Mouse (Mus musculus): ENCODE measurements around the gene Hdhd5. TPM values are rescaled to one million over a fixed set of nuclear protein-coding genes. Genes with fewer than 3 reads are reported as not detected.

The Hdhd5 gene
- polyA plus RNA-seq, 1 experiment, result 4.8 TPM

DNA sequence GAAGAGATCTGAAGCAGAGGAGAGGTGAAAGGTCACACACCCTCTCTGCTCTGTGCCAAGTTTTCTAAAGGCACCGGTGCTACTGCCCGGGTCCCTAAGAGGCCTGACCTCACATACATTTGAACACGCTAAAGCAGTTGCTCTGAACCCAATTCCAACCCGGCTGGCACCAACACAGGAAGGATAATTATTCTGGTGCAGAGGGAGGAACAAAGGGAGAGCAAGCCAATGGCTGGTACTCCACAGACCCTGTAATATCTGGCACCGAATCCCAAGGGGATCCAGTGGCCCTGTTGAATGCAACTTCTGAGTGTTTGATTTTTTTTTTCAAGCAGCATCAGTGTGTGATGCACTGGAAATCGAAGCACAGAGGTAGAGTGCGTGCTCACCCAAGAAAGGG lies 40.1 kb downstream of the Hdhd5 start:
- Histone ChIP-seq H3K4me3 (replicated peaks) (no peak overlapping the region), H3K36me3 (replicated peaks; ENCODE audit: low read length) (no peaks in the 10 kb centered on the region), H3K9me3 (peaks cover 6% of the 10 kb centered on the region; the same call in 1 of the 2 replicates), H3K27me3 (replicated peaks) (peaks cover 56% of the 10 kb centered on the region), H3K4me1 (peaks cover 85% of the 10 kb centered on the region)
- TF ChIP-seq FLI1 (IDR thresholded peaks at IDR 0.05; ENCODE audit: low read length), result no peak
- TF ChIP-seq GATA1 (IDR thresholded peaks at IDR 0.05; ENCODE audit: borderline replicate concordance, low read length), result no peak

GRCm38 (mm10) chr6:120489461-120489860 lies 41.7 kb downstream of the Hdhd5 start:
- Histone ChIP-seq H3K4me1 (peaks cover 93% of the 10 kb centered on the region), H3K36me3 (replicated peaks; ENCODE audit: low read length) (peaks cover 5% of the 10 kb centered on the region), H3K4me3 (replicated peaks) (peak overlapping the region; percentile 59), H3K9me3 (peaks cover 6% of the 10 kb centered on the region; the same call in 1 of the 2 replicates), H3K27me3 (replicated peaks) (peaks cover 45% of the 10 kb centered on the region)
- no peak for TF ChIP-seq GATA1 (IDR thresholded peaks at IDR 0.05; ENCODE audit: borderline replicate concordance, low read length)
- TF ChIP-seq FLI1 (IDR thresholded peaks at IDR 0.05; ENCODE audit: low read length), result no peak

DNA sequence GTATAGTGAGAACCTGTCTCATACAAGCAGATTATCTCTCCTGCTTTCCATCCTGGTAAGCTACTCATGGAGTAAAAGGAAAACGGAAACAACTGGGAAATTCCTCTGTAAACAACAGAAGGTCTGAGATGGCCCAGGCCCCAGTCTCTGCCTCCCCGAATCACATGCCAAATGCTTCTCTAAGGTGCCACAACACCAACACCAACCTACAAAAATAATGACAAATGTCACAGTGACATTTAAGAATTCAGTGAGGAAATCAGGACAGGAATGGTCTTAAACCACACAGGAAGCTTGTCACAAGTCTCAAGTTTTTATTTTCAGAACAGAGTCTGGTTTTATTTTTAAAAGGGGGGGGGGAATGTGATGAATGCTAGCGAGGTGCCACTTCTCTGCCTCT lies 42.5 kb downstream of the Hdhd5 start:
- H3K4me3 ChIP-seq (replicated peaks), result no peak overlapping the region
- H3K36me3 ChIP-seq (replicated peaks; ENCODE audit: low read length), result peaks cover 8% of the 10 kb centered on the region
- H3K9me3 ChIP-seq, result peaks cover 6% of the 10 kb centered on the region; the same call in 1 of the 2 replicates
- peaks cover 37% of the 10 kb centered on the region for H3K27me3 ChIP-seq (replicated peaks)
- TF ChIP-seq GATA1 (IDR thresholded peaks at IDR 0.05; ENCODE audit: borderline replicate concordance, low read length) (no peak), FLI1 (IDR thresholded peaks at IDR 0.05; ENCODE audit: low read length) (no peak)
- peaks cover 92% of the 10 kb centered on the region for H3K4me1 ChIP-seq

- peaks cover 11% of the 10 kb centered on the region for H3K27me3 ChIP-seq (replicated peaks)
- peaks cover 88% of the 10 kb centered on the region for H3K4me1 ChIP-seq
- H3K4me3 ChIP-seq (replicated peaks), result peak overlapping the region; percentile 59
- H3K36me3 ChIP-seq (replicated peaks; ENCODE audit: low read length), result peaks cover 33% of the 10 kb centered on the region
- TF ChIP-seq GATA1 (IDR thresholded peaks at IDR 0.05; ENCODE audit: borderline replicate concordance, low read length) (no peak), FLI1 (IDR thresholded peaks at IDR 0.05; ENCODE audit: low read length) (no peak)
- no peaks in the 10 kb centered on the region for H3K9me3 ChIP-seq
These were observed 45.0 kb downstream of the Hdhd5 start for GRCm38 (mm10) chr6:120486051-120486510.

GRCm38 (mm10) chr6:120485038-120485437 lies 46.1 kb downstream of the Hdhd5 start:
- Histone ChIP-seq H3K4me3 (replicated peaks) (no peak overlapping the region), H3K36me3 (replicated peaks; ENCODE audit: low read length) (peaks cover 44% of the 10 kb centered on the region), H3K4me1 (peaks cover 83% of the 10 kb centered on the region), H3K9me3 (no peaks in the 10 kb centered on the region), H3K27me3 (replicated peaks) (peaks cover 4% of the 10 kb centered on the region)
- no peak for TF ChIP-seq FLI1 (IDR thresholded peaks at IDR 0.05; ENCODE audit: low read length)
- no peak for TF ChIP-seq GATA1 (IDR thresholded peaks at IDR 0.05; ENCODE audit: borderline replicate concordance, low read length)

- H3K4me3 ChIP-seq (replicated peaks), result no peak overlapping the region
- H3K27me3 ChIP-seq (replicated peaks), result no peaks in the 10 kb centered on the region
- TF ChIP-seq FLI1 (IDR thresholded peaks at IDR 0.05; ENCODE audit: low read length) (no peak), GATA1 (IDR thresholded peaks at IDR 0.05; ENCODE audit: borderline replicate concordance, low read length) (no peak)
- H3K9me3 ChIP-seq, result no peaks in the 10 kb centered on the region
- peaks cover 83% of the 10 kb centered on the region for H3K4me1 ChIP-seq
- H3K36me3 ChIP-seq (replicated peaks; ENCODE audit: low read length), result peaks cover 62% of the 10 kb centered on the region
These were observed 47.9 kb downstream of the Hdhd5 start for GRCm38 (mm10) chr6:120483211-120483626.

- Histone ChIP-seq H3K4me1 (peaks cover 85% of the 10 kb centered on the region), H3K9me3 (no peaks in the 10 kb centered on the region), H3K4me3 (replicated peaks) (no peak overlapping the region), H3K36me3 (replicated peaks; ENCODE audit: low read length) (peaks cover 67% of the 10 kb centered on the region), H3K27me3 (replicated peaks) (no peaks in the 10 kb centered on the region)
- TF ChIP-seq GATA1 (IDR thresholded peaks at IDR 0.05; ENCODE audit: borderline replicate concordance, low read length) (no peak), FLI1 (IDR thresholded peaks at IDR 0.05; ENCODE audit: low read length) (no peak)
These were observed 48.4 kb downstream of the Hdhd5 start for GRCm38 (mm10) chr6:120482756-120483155.

DNA sequence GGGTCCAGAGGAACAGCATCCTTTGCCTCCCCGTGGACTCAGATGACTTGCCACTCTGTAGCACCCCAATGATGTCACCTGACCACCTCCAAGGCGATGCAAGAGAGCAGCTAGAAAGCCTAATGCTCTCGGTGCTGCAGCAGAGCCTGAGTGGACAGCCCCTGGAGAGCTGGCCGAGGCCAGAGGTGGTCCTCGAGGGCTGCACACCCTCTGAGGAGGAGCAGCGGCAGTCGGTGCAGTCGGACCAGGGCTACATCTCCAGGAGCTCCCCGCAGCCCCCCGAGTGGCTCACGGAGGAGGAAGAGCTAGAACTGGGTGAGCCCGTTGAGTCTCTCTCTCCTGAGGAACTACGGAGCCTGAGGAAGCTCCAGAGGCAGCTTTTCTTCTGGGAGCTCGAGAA lies 49.1 kb downstream of the Hdhd5 start:
- Histone ChIP-seq H3K27me3 (replicated peaks) (no peaks in the 10 kb centered on the region), H3K36me3 (replicated peaks; ENCODE audit: low read length) (peaks cover 74% of the 10 kb centered on the region), H3K4me3 (replicated peaks) (no peak overlapping the region), H3K4me1 (peaks cover 84% of the 10 kb centered on the region), H3K9me3 (no peaks in the 10 kb centered on the region)
- TF ChIP-seq GATA1 (IDR thresholded peaks at IDR 0.05; ENCODE audit: borderline replicate concordance, low read length), result no peak
- TF ChIP-seq FLI1 (IDR thresholded peaks at IDR 0.05; ENCODE audit: low read length), result no peak

DNA sequence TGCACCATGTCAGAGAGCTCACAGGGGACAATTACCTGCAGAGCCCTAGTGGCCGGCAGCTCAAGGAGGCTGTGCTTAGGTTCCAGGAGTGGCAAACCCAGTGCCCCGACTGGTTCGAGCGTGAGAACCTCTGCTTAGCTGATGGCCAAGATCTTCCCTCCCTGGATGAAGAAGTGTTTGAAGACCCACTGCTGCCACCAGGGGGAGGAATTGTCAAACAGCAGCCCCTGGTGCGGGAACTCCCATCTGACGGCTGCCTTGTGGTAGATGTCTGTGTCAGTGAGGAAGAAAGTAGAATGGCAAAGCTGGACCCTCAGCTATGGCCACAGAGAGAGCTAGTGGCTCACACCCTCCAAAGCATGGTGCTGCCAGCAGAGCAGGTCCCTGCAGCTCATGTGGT lies 49.6 kb downstream of the Hdhd5 start:
- Histone ChIP-seq H3K36me3 (replicated peaks; ENCODE audit: low read length) (peaks cover 79% of the 10 kb centered on the region), H3K4me3 (replicated peaks) (no peak overlapping the region), H3K4me1 (peaks cover 81% of the 10 kb centered on the region), H3K27me3 (replicated peaks) (no peaks in the 10 kb centered on the region), H3K9me3 (no peaks in the 10 kb centered on the region)
- no peak for TF ChIP-seq FLI1 (IDR thresholded peaks at IDR 0.05; ENCODE audit: low read length)
- TF ChIP-seq GATA1 (IDR thresholded peaks at IDR 0.05; ENCODE audit: borderline replicate concordance, low read length), result no peak

- TF ChIP-seq FLI1 (IDR thresholded peaks at IDR 0.05; ENCODE audit: low read length) (no peak), GATA1 (IDR thresholded peaks at IDR 0.05; ENCODE audit: borderline replicate concordance, low read length) (no peak)
- Histone ChIP-seq H3K9me3 (no peaks in the 10 kb centered on the region), H3K4me1 (peaks cover 70% of the 10 kb centered on the region), H3K27me3 (replicated peaks) (no peaks in the 10 kb centered on the region), H3K4me3 (replicated peaks) (no peak overlapping the region), H3K36me3 (replicated peaks; ENCODE audit: low read length) (peaks cover 91% of the 10 kb centered on the region)
These were observed 50.8 kb downstream of the Hdhd5 start for GRCm38 (mm10) chr6:120480361-120480760.

DNA sequence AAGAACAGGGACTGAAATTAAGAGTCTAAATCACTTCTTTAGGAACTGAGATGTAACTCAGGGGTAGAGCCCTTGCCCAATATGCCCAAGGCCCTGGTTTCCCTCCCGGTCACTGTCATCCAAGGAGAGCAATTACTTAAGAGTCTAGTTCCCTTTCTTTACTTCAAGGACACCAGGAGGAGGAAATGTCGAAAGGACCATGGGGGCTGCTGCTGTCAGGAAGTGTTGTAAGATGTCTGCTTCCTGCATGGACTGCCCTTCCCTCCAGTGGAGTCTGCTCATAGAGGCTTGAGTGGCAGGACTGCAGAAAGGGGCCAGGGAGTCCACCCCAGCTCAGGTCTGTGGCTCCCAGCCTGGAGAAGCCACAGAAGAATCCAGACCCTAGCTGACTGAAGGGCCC lies 51.8 kb downstream of the Hdhd5 start:
- Histone ChIP-seq H3K4me1 (peaks cover 59% of the 10 kb centered on the region), H3K9me3 (no peaks in the 10 kb centered on the region), H3K27me3 (replicated peaks) (peaks cover 1% of the 10 kb centered on the region), H3K4me3 (replicated peaks) (no peak overlapping the region), H3K36me3 (replicated peaks; ENCODE audit: low read length) (peaks cover 96% of the 10 kb centered on the region)
- TF ChIP-seq FLI1 (IDR thresholded peaks at IDR 0.05; ENCODE audit: low read length) (no peak), GATA1 (IDR thresholded peaks at IDR 0.05; ENCODE audit: borderline replicate concordance, low read length) (no peak)

Measured in megakaryocyte, embryonic 14.5 days (primary cell).